Mouse (Mus musculus): ENCODE results near the gene Irs2. TPM values are rescaled to one million over a fixed set of nuclear protein-coding genes. Genes with fewer than 3 reads are reported as not detected.

Gene Irs2
- total RNA-seq, 1 experiment = 13.9 TPM

DNA sequence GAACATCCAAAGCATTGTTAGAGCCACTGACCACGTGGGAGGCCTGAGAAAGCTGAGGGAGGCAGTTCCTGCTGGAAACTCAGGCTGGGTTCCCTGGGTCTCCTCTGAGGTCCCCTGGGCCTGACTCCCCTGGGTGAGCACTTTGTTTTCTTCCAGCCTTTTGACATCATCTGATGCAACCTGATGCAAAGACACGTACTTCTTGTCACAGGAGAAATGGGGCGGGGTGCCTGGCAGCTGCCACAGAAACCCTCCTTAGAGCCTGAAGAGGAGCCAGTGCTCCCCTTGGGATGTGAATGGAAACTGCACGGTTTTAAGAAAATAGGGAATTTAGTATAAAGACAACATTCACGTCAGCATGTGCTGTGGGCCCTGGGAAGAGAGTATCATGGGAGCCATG, 55.6 kb downstream of the Irs2 start:
- Histone ChIP-seq H3K9me3 (ENCODE audit: control insufficient read depth, insufficient read depth, low read depth, low read length) (no peaks in the 10 kb centered on the region), H3K27ac (ENCODE audit: insufficient read depth, low read depth, low read length, poor library complexity, severe bottlenecking) (no peak overlapping the region), H3K4me3 (ENCODE audit: insufficient read depth in 1 of 2, low read depth in 1 of 2, low read length in 2 of 2, poor library complexity in 1 of 2, severe bottlenecking in 1 of 2) (no peak overlapping the region), H3K4me1 (ENCODE audit: control insufficient read depth in 2 of 2, insufficient read depth in 2 of 2, low read length in 2 of 2, poor library complexity in 1 of 2) (peaks cover 1 to 2% of the 10 kb centered on the region in 2 experiments; a peak in 1 of 4 replicates), H3K36me3 (ENCODE audit: control insufficient read depth, insufficient read depth, low read length, poor library complexity, severe bottlenecking) (no peaks in the 10 kb centered on the region), H3K9ac (ENCODE audit: insufficient read depth, low read depth, low read length, poor library complexity, severe bottlenecking) (no peak overlapping the region)
- no peak for DNase-seq (ENCODE audit: low read depth, low spot score)
- TF ChIP-seq CHD2 (IDR thresholded peaks at IDR 0.05; ENCODE audit: low read depth, low read length) (no peak), ZNF384 (IDR thresholded peaks at IDR 0.05; ENCODE audit: low read depth, low read length) (no peak), ZC3H11A (IDR thresholded peaks at IDR 0.05; ENCODE audit: borderline replicate concordance, low read depth, low read length) (no peak), MAFK (IDR thresholded peaks at IDR 0.05; ENCODE audit: insufficient read depth, low read depth, low read length) (no peak), HCFC1 (IDR thresholded peaks at IDR 0.05; ENCODE audit: borderline replicate concordance, insufficient read depth, low read length) (no peak)
- in situ Hi-C loops (cut with MboI; ENCODE audit: low sequenced_read_pairs in 2 of 2, unreplicated experiment in 2 of 2) = no loop called here

DNA sequence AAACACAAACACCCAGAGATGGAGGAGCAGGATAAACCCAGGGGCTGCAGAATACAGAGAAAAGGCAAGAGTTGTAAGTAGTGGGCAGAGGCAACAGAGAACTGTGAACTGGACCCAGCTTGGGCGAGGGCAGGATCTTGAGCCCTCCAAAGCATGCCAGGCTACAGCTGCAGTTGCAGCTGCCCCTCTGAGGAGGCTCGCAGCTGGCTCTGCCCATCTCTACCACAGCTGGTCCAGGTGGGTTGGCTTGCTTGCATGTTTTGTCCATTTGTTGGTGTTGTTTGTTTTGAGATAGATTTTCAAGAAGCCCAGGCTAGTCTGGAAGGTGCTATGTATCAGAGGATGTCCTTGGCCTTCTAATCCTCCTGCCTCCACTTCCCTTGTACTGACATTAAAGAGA, 56.0 kb downstream of the Irs2 start:
- TF ChIP-seq MAFK (IDR thresholded peaks at IDR 0.05; ENCODE audit: insufficient read depth, low read depth, low read length) = no peak
- no peak for TF ChIP-seq CHD2 (IDR thresholded peaks at IDR 0.05; ENCODE audit: low read depth, low read length)
- no peak for TF ChIP-seq HCFC1 (IDR thresholded peaks at IDR 0.05; ENCODE audit: borderline replicate concordance, insufficient read depth, low read length)
- no peak for TF ChIP-seq ZNF384 (IDR thresholded peaks at IDR 0.05; ENCODE audit: low read depth, low read length)
- no peak for TF ChIP-seq ZC3H11A (IDR thresholded peaks at IDR 0.05; ENCODE audit: borderline replicate concordance, low read depth, low read length)
- no peaks in the 10 kb centered on the region for H3K9me3 ChIP-seq (ENCODE audit: control insufficient read depth, insufficient read depth, low read depth, low read length)
- no peak overlapping the region for H3K4me3 ChIP-seq (ENCODE audit: insufficient read depth in 1 of 2, low read depth in 1 of 2, low read length in 2 of 2, poor library complexity in 1 of 2, severe bottlenecking in 1 of 2)
- H3K9ac ChIP-seq (ENCODE audit: insufficient read depth, low read depth, low read length, poor library complexity, severe bottlenecking) = no peak overlapping the region
- no peaks in the 10 kb centered on the region for H3K36me3 ChIP-seq (ENCODE audit: control insufficient read depth, insufficient read depth, low read length, poor library complexity, severe bottlenecking)
- H3K4me1 ChIP-seq (ENCODE audit: control insufficient read depth in 2 of 2, insufficient read depth in 2 of 2, low read length in 2 of 2, poor library complexity in 1 of 2) = peaks cover 2 to 3% of the 10 kb centered on the region in 2 experiments; a peak in 1 of 4 replicates
- in situ Hi-C loops (cut with MboI; ENCODE audit: low sequenced_read_pairs in 2 of 2, unreplicated experiment in 2 of 2) = no loop called here
- no peak for DNase-seq (ENCODE audit: low read depth, low spot score)
- no peak overlapping the region for H3K27ac ChIP-seq (ENCODE audit: insufficient read depth, low read depth, low read length, poor library complexity, severe bottlenecking)

DNA sequence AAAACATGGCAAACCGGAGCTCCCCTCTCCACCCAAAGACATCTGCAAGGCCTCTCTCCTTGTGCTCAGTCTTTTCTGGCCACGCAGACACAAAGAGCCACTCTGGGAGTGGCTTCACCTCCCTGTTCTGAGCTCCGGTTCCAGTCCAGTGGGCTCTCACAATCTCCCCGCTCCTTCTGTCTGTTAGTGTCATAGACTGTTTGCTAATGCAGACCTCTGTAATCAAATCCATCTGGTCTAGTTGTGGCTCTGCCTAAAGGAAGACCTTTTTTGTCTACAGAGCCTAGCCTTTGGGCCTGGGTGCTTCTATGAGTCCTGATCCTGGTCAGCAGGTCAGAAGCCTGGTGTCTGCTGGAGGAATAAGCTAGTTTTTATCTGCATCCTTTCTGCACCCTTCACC, 56.7 kb downstream of the Irs2 start:
- Histone ChIP-seq H3K9me3 (ENCODE audit: control insufficient read depth, insufficient read depth, low read depth, low read length) (no peaks in the 10 kb centered on the region), H3K4me1 (ENCODE audit: control insufficient read depth in 2 of 2, insufficient read depth in 2 of 2, low read length in 2 of 2, poor library complexity in 1 of 2) (peaks cover 2 to 3% of the 10 kb centered on the region in 2 experiments; a peak in 1 of 4 replicates), H3K36me3 (ENCODE audit: control insufficient read depth, insufficient read depth, low read length, poor library complexity, severe bottlenecking) (no peaks in the 10 kb centered on the region), H3K9ac (ENCODE audit: insufficient read depth, low read depth, low read length, poor library complexity, severe bottlenecking) (no peak overlapping the region), H3K4me3 (ENCODE audit: insufficient read depth in 1 of 2, low read depth in 1 of 2, low read length in 2 of 2, poor library complexity in 1 of 2, severe bottlenecking in 1 of 2) (no peak overlapping the region), H3K27ac (ENCODE audit: insufficient read depth, low read depth, low read length, poor library complexity, severe bottlenecking) (no peak overlapping the region)
- no peak for DNase-seq (ENCODE audit: low read depth, low spot score)
- TF ChIP-seq MAFK (IDR thresholded peaks at IDR 0.05; ENCODE audit: insufficient read depth, low read depth, low read length) = no peak
- in situ Hi-C loops (cut with MboI; ENCODE audit: low sequenced_read_pairs in 2 of 2, unreplicated experiment in 2 of 2) = no loop called here

- 0 out of 2 replicates have a peak overlapping the region, but pooled peaks have one; percentile 9 for H3K9ac ChIP-seq (ENCODE audit: insufficient read depth, low read depth, low read length, poor library complexity, severe bottlenecking)
- no peaks in the 10 kb centered on the region for H3K36me3 ChIP-seq (ENCODE audit: control insufficient read depth, insufficient read depth, low read length, poor library complexity, severe bottlenecking)
- in situ Hi-C loops (cut with MboI; ENCODE audit: low sequenced_read_pairs in 2 of 2, unreplicated experiment in 2 of 2) = no loop called here
- peak overlapping the region; percentile 10 to 38; a peak in 3 of 4 replicates for H3K4me3 ChIP-seq (ENCODE audit: insufficient read depth in 1 of 2, low read depth in 1 of 2, low read length in 2 of 2, poor library complexity in 1 of 2, severe bottlenecking in 1 of 2)
- 0 out of 4 replicates have a peak, but pooled peaks cover 0 to 3% of the 10 kb centered on the region in 2 experiments for H3K4me1 ChIP-seq (ENCODE audit: control insufficient read depth in 2 of 2, insufficient read depth in 2 of 2, low read length in 2 of 2, poor library complexity in 1 of 2)
- TF ChIP-seq ZNF384 (IDR thresholded peaks at IDR 0.05; ENCODE audit: low read depth, low read length) (peak; percentile 61), CHD2 (IDR thresholded peaks at IDR 0.05; ENCODE audit: low read depth, low read length) (no peak), ZC3H11A (IDR thresholded peaks at IDR 0.05; ENCODE audit: borderline replicate concordance, low read depth, low read length) (no peak)
- no peak for DNase-seq (ENCODE audit: low read depth, low spot score)
- H3K9me3 ChIP-seq (ENCODE audit: control insufficient read depth, insufficient read depth, low read depth, low read length) = no peaks in the 10 kb centered on the region
- no peak overlapping the region for H3K27ac ChIP-seq (ENCODE audit: insufficient read depth, low read depth, low read length, poor library complexity, severe bottlenecking)
Measured at GRCm38 (mm10) chr8:10945939-10946740, 62.1 kb downstream of the Irs2 start.
